In the genomic region with DNA sequence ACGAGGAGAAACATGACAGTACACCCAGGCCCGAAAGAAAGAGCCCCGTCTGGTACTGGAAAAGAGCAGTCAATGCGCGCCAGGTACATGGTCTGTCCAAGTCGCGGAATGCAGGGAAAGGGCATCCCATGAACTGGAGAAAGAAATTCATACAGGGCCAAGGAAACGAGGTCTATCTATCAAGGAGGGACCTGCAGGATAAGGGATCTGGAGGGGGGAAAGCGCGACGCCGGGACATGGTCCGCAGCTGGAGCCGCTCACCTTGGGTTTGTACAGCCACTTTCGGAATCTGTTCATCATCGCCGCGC, we compare ENCODE assay signal across 8 mouse cellular contexts. TPM values are rescaled to one million over a fixed set of nuclear protein-coding genes. Genes with fewer than 3 reads are reported as not detected.
DNase-seq lines count a peak whose midpoint lies in the region; ATAC-seq and TF ChIP-seq lines count a peak whose summit lies in the region.
"Had no signal": no experiment of that assay in that cellular context is flagged by ENCODE, and none has a peak within 500 bp of the region (broad histone marks: within the 10 kb centered on the region; RNA-seq: fewer than 3 reads in every experiment).

No protein-coding gene starts in this region.

- H3K4me1 ChIP-seq in embryonic facial prominence, embryonic 13.5 days, result peaks cover 22% of the 10 kb centered on the region
- H3K4me1 ChIP-seq in hindbrain, postnatal 0 days (ENCODE audit: insufficient read depth, low read length), result no peaks in the 10 kb centered on the region
- H3K4me1 ChIP-seq in neural tube, embryonic 11.5 days (ENCODE audit: control insufficient read depth, insufficient read depth, low read length), result peaks cover 9% of the 10 kb centered on the region; the same call in 1 of the 2 replicates

- peak overlapping the region; percentile 69 for H3K9ac ChIP-seq in embryonic facial prominence, embryonic 13.5 days
- H3K9ac ChIP-seq in hindbrain, postnatal 0 days (replicated peaks; ENCODE audit: low read length), result peak overlapping the region; percentile 58
- H3K9ac ChIP-seq in neural tube, embryonic 11.5 days (ENCODE audit: low read length), result peak overlapping the region; percentile 52

- no peaks in the 10 kb centered on the region for H3K9me3 ChIP-seq in embryonic facial prominence, embryonic 13.5 days
- no peaks in the 10 kb centered on the region for H3K9me3 ChIP-seq in hindbrain, postnatal 0 days (ENCODE audit: low read length)
- H3K9me3 ChIP-seq in neural tube, embryonic 11.5 days (ENCODE audit: control insufficient read depth, low read length), result no peaks in the 10 kb centered on the region

- H3K36me3 ChIP-seq in embryonic facial prominence, embryonic 13.5 days, result no peaks in the 10 kb centered on the region
- no peaks in the 10 kb centered on the region for H3K36me3 ChIP-seq in hindbrain, postnatal 0 days (ENCODE audit: insufficient read depth, low read length)
- H3K36me3 ChIP-seq in neural tube, embryonic 11.5 days (ENCODE audit: control insufficient read depth, insufficient read depth, low read length), result no peaks in the 10 kb centered on the region

- ATAC-seq in embryonic facial prominence, embryonic 13.5 days (ENCODE audit: insufficient number of reproducible peaks, insufficient read depth, low FRiP score, low TSS enrichment, low read depth), result no peak
- 0 out of 2 replicates have a peak, but pooled peaks have one; percentile 0 for ATAC-seq in hindbrain, postnatal 0 days
- 0 out of 2 replicates have a peak, but pooled peaks have one; percentile 15 for ATAC-seq in neural tube, embryonic 11.5 days (ENCODE audit: insufficient read depth, low FRiP score, low TSS enrichment)

- H3K4me3 ChIP-seq in layer of hippocampus, adult 2 months, result peak overlapping the region; percentile 73
- peak overlapping the region; percentile 65 for H3K4me3 ChIP-seq in embryonic facial prominence, embryonic 13.5 days
- H3K4me3 ChIP-seq in hindbrain, postnatal 0 days (ENCODE audit: low read length), result peak overlapping the region; percentile 72
- H3K4me3 ChIP-seq in neural tube, embryonic 11.5 days (ENCODE audit: low read depth, low read length), result peak overlapping the region; percentile 68

- no peak for TF ChIP-seq CTCF in layer of hippocampus, adult 2 months (conservative IDR thresholded peaks at IDR 0.05)
- TF ChIP-seq CTCF in hindbrain, postnatal 0 days (IDR thresholded peaks at IDR 0.05; ENCODE audit: low read depth), result no peak

- no peak for DNase-seq in layer of hippocampus, adult 2 months (ENCODE audit: low spot score in 2 of 2)
- no peak for DNase-seq in layer of hippocampus, adult 8-10 months (ENCODE audit: low spot score in 2 of 2)
- DNase-seq in hindbrain, postnatal 0 days (ENCODE audit: low spot score), result peak; percentile 31
- no peak for DNase-seq in neural tube, embryonic 11.5 days (ENCODE audit: low spot score)
- no peak for DNase-seq in gastrocnemius, postnatal 10 days
- no peak for DNase-seq in left cerebral cortex, adult 11 months (ENCODE audit: low spot score)

- H3K27me3 ChIP-seq in embryonic facial prominence, embryonic 13.5 days, result peaks cover 66% of the 10 kb centered on the region
- H3K27me3 ChIP-seq in hindbrain, postnatal 0 days (ENCODE audit: insufficient read depth, low read length), result 0 out of 2 replicates have a peak, but pooled peaks cover 6% of the 10 kb centered on the region
- peaks cover 9% of the 10 kb centered on the region for H3K27me3 ChIP-seq in neural tube, embryonic 11.5 days (ENCODE audit: control insufficient read depth, insufficient read depth, low read length)

- WGBS in embryonic facial prominence, embryonic 13.5 days, result 1% methylated on average over 18 of the region's 18 CpGs
- under 1% methylated on average over 18 of the region's 18 CpGs for WGBS in hindbrain, postnatal 0 days
- WGBS in neural tube, embryonic 11.5 days, result 1% methylated on average over 18 of the region's 18 CpGs

- peak overlapping the region; percentile 97 for H3K4me2 ChIP-seq in embryonic facial prominence, embryonic 13.5 days
- H3K4me2 ChIP-seq in hindbrain, postnatal 0 days (ENCODE audit: low read depth, low read length), result peak overlapping the region; percentile 84
- H3K4me2 ChIP-seq in neural tube, embryonic 11.5 days (ENCODE audit: low read depth), result peak overlapping the region; percentile 74

- peak overlapping the region; percentile 88 for H3K27ac ChIP-seq in layer of hippocampus, adult 2 months
- H3K27ac ChIP-seq in embryonic facial prominence, embryonic 13.5 days, result no peak overlapping the region
- peak overlapping the region; percentile 52; the same call in 1 of the 2 replicates for H3K27ac ChIP-seq in hindbrain, postnatal 0 days
- H3K27ac ChIP-seq in neural tube, embryonic 11.5 days (ENCODE audit: low read depth, low read length), result no peak overlapping the region
- H3K27ac ChIP-seq: macrophage had no signal

RNA-seq across cellular contexts. Expression of gene Zfyve28, which starts 0.5 kb away (rescaled TPM):
- total RNA-seq in layer of hippocampus, adult 2 months (2021), result 10 to 100 TPM; 35.0 to 35.8 TPM
- total RNA-seq in layer of hippocampus, adult 8-10 months (2022), result 10 to 100 TPM; 32.5 to 37.0 (median 33.5) TPM
- 1.8 and 2.4 TPM in 2 replicates for polyA plus RNA-seq in embryonic facial prominence, embryonic 13.5 days (2015; fragmentation: Nextera tagmentation; extraction: Ambion mirVana)
- total RNA-seq in hindbrain, postnatal 0 days (2014; rRNA removed), result 10.1 and 13.9 TPM in 2 replicates
- 3.0 and 3.8 TPM in 2 replicates for polyA plus RNA-seq in hindbrain, postnatal 0 days (2015; fragmentation: Nextera tagmentation; extraction: Ambion mirVana)
- polyA plus RNA-seq in neural tube, embryonic 11.5 days (2014; fragmentation: Nextera tagmentation; extraction: Ambion mirVana), result 2.2 and 2.6 TPM in 2 replicates
- 1 to 10 TPM; 1.1 to 1.5 TPM for total RNA-seq in gastrocnemius, postnatal 10 days (2021)

RNA-seq across cellular contexts. Expression of gene Cfap99, which starts 0.6 kb away (rescaled TPM):
- under 1 TPM; 0.22 to 0.56 TPM for total RNA-seq in layer of hippocampus, adult 2 months (2021)
- under 1 TPM; 0.52 to 0.85 (median 0.74) TPM for total RNA-seq in layer of hippocampus, adult 8-10 months (2022)
- polyA plus RNA-seq in embryonic facial prominence, embryonic 13.5 days (2015; fragmentation: Nextera tagmentation; extraction: Ambion mirVana), result not detected in 2 replicates
- 0.97 TPM in 1 of 2 replicates, not detected in the other for total RNA-seq in hindbrain, postnatal 0 days (2014; rRNA removed)
- polyA plus RNA-seq in hindbrain, postnatal 0 days (2015; fragmentation: Nextera tagmentation; extraction: Ambion mirVana), result 0.13 and 0.19 TPM in 2 replicates
- not detected in 2 replicates for polyA plus RNA-seq in neural tube, embryonic 11.5 days (2014; fragmentation: Nextera tagmentation; extraction: Ambion mirVana)
- total RNA-seq in gastrocnemius, postnatal 10 days (2021), result under 1 TPM in 1 of 2 experiments, not detected in 1; 0.12 TPM
- polyA plus RNA-seq: macrophage had no signal

RNA-seq across cellular contexts. Expression of gene Rnf4, which starts 48.3 kb away (rescaled TPM):
- 10 to 100 TPM; 80.5 to 81.0 TPM for total RNA-seq in layer of hippocampus, adult 2 months (2021)
- total RNA-seq in layer of hippocampus, adult 8-10 months (2022), result 10 to 100 TPM; 82.2 to 87.7 (median 84.1) TPM
- 157 and 170 TPM in 2 replicates for polyA plus RNA-seq in embryonic facial prominence, embryonic 13.5 days (2015; fragmentation: Nextera tagmentation; extraction: Ambion mirVana)
- 103 and 104 TPM in 2 replicates for total RNA-seq in hindbrain, postnatal 0 days (2014; rRNA removed)
- polyA plus RNA-seq in hindbrain, postnatal 0 days (2015; fragmentation: Nextera tagmentation; extraction: Ambion mirVana), result 119 and 127 TPM in 2 replicates
- 189 and 197 TPM in 2 replicates for polyA plus RNA-seq in neural tube, embryonic 11.5 days (2014; fragmentation: Nextera tagmentation; extraction: Ambion mirVana)
- 10 to 100 TPM; 38.8 to 42.8 TPM for total RNA-seq in gastrocnemius, postnatal 10 days (2021)

Comparison
In these comparisons a context has a peak if more than half of its experiments do, and no peak if none do; other contexts are left out.
1. H3K27ac ChIP-seq: peak in layer of hippocampus, adult 2 months (single experiment) and hindbrain, postnatal 0 days (single experiment); none in embryonic facial prominence, embryonic 13.5 days (single experiment) and neural tube, embryonic 11.5 days (single experiment).
2. Peak in every context shown above with its lines, with median percentiles within 50 percentile points of each other: H3K4me3 ChIP-seq, H3K4me2 ChIP-seq and H3K9ac ChIP-seq.